Mouse (Mus musculus): ENCODE results near the gene Tlk1.
A peak's percentile ranks its signal among the peaks of the same experiment; 100 is the strongest.

Gene Tlk1

DNA sequence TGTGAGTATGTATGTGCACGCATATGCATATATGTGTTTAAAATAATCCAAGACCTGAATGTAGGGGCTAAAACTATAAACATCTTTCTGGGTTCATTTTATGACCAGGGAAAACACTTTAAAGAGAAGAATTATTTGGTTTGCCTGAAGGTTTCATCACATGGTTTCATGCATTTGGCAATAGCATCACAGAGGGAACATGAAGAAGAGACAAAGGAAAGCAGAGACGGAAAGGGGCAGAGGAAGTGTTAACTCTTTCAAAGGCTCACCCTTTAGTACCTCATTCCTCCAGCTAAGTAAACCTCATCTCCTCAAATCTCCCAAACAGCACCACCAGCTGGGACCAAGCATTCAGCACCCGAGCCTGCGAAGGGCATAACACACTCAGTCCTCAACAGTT lies 41.1 kb downstream of the Tlk1 start:
- DNase-seq = no peak

DNA sequence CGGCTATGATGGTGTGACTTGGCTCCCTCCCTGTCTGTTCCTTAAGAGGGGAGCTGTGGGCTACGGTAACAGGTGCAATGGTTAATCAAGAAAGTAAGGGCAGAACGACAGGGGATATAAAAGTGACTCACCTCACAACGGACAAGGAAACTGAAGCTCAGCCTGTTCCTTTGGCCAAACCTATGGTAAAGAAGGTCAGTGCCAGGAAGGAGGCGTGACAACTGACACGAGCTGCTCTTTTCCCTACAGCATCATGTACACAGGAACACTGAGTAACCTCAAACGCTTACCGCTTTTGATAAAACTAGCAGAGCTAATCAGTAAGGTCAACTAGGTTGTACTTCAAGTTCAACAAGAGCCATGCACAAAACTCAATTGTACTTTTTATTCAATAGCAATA lies 42.0 kb downstream of the Tlk1 start:
- no peak for DNase-seq

DNA sequence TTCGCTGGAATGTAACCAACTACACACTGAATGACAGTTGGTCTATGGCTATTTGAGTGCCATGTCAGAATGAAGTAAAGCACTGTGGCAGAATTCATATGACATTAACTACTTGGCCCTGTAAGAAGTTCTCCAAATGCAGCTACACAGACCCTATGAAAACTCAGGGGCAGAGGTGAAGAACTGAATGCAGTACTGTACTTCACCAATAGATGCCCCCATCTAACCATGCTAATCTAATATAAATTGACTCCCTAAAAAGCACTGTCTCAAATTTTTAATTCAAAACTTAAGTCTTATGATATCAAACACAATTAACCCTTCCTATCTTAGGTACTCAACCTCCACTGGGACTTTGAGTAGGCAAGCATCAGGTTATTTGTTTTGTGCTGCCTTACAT lies 45.9 kb downstream of the Tlk1 start:
- no peak for DNase-seq

DNA sequence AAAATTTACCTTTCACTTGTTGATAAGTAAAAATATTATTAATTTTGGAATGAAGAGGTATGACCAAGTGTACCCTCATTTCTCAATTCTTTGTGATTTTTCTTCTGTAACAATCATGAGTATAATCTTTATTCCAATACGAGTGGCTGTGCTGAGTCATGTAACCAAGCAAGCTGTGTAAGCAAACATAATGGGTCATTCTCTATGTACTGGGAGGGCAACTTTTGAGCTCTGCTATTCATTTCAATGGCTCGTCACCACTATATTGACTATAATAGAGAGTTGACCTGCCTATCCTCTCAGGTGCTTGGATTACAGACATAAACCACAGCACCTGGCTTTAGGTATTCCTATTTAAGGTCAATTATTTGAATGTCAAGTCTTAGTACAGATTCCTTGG lies 48.8 kb downstream of the Tlk1 start:
- no peak for DNase-seq

DNA sequence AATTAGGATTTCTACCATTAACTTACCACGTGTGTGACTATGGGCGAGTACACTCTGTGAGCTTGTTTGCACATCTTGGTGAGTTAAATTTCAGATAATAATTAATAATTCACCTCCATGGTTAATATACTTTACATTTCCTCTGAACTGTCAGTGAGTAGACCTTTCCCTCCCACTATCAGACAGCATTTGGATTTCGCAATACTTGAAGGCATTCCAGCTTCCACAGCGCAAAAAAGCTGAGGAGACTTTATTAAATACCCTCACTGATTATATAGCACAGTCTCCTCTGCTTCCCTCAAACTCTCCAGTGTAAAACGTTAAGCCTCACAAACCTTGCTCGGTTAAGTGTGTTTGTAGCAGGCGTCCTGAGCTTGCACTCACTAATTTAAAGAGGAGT lies 60.8 kb downstream of the Tlk1 start:
- no peak for DNase-seq

DNA sequence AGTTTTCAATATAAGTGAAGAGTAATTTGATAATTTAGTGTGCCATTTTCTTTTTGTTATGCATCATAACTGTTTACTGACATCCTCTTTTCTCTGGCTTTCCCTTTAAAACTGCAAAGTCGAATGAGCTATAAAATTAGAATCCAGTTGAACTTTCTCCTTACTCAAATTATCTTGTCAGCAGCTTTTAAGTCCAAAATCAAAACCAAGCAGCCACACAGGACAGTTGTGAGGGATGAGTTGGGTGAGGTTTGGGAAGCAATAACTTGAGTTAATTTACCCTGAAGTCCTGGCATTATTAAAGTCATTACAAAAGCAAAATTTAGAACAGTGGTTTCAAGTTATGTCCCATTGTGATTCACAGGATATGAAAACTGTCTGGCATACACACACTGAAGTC lies 62.8 kb downstream of the Tlk1 start:
- DNase-seq = no peak

DNA sequence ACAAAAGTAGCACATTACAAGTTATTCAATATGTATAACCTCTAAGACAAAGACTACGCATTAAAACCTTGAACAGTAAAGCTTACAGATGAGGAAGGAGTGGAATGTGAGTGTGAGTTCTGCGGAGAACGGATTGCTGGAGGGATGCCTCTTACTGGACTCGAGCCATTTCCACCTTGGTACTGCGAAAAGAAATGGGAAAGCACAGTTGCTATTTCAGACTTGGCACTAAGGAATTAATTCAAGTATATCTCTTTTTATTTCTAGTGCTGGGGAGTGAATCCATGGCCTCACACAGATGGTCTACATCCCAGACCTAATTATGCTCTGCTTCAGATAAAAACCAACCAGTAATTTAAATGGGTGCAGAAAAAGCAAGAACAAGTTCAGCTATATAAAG lies 73.4 kb downstream of the Tlk1 start:
- DNase-seq = no peak

DNA sequence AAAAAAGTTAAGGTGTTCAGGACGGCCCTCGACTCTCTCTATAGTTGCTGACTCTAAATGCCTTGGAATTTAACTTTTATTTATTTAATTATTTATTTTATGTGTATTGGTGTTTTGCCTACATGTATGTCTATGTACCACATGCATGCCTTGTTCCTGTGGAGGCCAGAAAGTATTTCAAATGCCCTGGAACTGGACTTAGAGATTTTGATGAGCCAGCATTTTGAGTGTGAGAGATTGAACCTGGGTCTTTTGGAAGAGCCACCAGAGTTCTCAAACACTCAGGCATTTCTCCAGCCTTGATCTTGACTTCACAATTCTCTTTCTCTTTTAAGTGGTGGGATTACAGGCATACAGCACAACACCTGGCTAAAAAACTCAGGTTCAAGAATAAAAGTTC lies 73.9 kb downstream of the Tlk1 start:
- no peak for DNase-seq

DNA sequence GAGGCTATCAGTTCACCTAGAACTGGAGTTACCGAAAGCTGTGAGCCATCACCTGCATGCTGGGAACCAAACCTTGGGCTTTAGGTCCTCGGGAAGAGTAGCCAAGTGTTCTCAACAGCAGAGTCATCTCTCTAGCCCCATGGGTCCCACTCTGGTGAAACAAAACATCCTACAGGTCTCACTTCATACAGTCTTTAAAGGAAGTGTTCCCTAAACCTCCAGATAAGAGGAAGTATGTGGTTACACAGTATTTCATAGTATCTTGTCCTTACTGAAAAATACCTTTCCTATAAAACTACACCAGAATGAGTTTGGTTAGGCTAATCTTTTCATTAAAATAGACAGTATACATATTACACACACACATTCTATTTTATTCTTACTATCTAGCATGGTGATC lies 82.9 kb downstream of the Tlk1 start:
- no peak for DNase-seq

DNA sequence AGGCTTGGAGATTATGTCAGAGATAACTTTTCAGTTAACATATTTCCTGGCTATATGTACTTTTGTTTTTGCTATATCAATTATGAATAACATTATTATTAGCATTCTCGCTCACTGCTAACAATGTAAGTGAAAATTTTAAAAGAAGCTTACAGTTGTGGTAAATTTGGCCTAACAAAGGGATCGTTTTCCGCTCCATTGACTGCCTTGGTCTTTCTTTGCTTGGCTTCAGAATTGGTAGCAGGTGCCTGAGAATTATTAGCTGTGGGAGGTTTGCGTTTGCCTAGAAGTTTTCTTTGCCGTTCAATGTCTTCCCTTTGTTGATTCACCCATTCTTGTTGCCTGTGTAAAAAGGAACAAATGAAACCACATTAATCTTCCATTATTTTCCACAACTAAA lies 83.6 kb downstream of the Tlk1 start:
- no peak for DNase-seq

DNA sequence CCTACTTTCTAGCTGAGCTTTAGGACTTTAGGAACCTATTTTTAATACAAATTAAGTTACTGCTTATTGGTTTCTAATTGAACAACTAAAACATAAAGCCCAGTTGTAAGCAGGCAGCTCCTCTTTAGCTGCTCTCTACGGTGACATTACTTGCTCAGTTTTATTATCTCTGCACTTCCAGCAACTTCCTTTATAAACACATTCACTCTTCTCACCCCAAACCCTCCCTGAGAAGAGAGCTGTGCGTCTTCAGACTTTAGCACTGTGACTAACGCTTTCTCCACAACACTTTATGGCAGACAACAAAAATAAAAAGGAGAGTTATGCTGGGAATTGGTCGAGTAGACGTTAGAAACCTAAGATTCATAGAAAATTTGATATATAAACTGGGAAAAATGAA lies 89.5 kb downstream of the Tlk1 start:
- no peak for DNase-seq

DNA sequence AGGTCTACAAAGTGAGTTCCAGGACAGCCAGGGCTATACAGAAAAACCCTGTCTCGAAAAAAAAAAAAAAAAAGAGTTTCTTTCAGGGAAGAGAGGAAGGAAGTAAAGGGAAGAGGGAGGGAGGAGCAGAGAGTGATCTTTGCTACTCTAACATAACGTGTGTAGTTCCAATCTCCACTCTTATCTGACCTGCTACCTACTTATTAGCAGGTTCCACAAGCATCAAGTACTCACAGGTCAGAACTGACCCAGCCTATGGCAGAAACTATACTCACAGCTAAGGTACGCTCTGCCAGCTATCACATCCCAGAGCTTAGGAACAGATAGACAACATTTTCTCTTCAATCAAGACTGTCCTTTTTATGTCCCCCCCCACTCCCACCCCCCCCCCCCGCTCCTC lies 90.0 kb downstream of the Tlk1 start:
- DNase-seq = no peak

DNA sequence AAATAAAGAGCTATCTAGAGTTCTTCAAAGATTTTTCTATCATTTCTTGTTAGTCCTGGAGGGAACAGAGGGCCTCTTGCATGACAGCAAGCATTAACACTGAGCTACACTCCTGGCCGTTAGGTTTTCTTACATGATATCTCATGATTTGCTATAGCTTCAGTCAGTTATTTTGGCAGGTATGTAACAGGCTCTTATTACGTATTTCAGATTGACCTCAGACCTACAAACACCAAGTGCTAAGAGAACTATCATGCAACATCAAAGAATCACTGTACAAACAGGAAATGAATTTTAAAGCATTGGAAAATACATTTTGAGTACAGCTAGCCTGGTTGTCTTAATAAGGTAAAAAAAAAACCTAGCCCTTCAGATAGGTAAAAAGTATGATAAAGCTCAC lies 98.4 kb downstream of the Tlk1 start:
- DNase-seq = no peak

DNA sequence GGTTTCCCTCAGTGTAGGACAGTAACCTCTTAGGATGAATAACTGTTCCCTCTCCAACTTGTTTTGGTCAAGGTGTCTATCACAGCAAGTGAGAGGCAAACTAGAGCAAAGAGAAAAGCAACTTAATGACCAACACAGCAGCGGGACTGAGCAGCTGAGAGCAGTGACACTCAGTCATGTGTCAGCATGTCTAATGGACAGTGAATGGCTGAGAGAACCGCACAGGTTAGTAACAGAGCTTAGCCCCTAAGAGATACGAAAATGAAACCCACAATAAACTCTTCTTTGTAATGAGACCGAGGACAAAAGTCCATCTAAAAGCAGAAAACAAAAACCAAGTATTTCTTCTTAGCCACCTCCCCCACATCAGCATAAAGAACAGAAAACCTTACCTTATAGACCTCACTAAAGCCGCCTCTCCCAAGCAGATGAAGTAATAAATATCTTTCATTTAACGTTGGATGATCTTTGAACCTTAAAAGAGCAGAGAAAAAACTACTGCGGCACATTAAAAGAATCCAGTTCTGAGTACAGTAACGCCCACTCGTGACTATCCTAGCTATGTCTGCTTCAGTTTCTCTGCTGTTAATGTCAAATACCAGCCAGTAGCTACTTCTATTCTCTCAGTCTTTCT lies 101.8 kb downstream of the Tlk1 start:
- DNase-seq = no peak

DNA sequence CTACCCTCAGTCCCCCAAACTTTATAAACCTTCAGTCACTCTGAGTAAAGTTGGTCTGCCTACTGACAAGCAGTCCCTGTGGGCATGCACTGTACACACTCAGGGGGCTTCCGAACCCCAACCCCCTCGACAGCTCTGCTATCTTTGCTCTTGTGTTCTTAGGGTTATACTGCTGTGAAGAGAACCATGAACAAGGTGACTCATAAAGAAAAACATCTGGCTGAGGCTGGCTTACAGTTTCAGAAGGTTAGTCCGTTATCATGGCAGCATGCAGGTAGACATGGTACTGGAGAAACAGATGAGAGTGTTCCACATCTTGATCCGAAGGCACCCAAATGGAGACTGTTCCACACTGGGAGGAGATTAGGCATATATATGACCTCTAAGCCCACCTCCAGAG lies 114.7 kb downstream of the Tlk1 start:
- DNase-seq = no peak

DNA sequence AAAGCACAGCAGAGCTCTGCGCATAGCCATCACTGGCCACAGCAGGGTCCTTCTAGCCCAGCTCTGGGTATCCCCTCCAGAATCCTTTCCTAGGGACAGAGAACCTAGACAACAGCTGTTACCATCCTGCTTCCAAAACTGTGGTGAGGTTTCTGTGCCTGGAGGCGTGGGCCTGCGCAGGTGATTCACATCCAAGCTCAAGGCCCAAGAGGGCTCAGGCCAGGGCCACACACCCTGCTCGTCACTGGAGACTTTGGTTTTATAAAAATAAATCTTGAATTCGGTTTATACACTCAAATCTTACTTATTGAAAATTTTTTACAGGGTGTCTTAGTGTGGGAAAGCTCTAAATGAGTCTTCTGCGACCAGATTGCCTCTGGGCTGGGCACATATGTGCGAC lies 115.3 kb downstream of the Tlk1 start:
- no peak for DNase-seq

DNA sequence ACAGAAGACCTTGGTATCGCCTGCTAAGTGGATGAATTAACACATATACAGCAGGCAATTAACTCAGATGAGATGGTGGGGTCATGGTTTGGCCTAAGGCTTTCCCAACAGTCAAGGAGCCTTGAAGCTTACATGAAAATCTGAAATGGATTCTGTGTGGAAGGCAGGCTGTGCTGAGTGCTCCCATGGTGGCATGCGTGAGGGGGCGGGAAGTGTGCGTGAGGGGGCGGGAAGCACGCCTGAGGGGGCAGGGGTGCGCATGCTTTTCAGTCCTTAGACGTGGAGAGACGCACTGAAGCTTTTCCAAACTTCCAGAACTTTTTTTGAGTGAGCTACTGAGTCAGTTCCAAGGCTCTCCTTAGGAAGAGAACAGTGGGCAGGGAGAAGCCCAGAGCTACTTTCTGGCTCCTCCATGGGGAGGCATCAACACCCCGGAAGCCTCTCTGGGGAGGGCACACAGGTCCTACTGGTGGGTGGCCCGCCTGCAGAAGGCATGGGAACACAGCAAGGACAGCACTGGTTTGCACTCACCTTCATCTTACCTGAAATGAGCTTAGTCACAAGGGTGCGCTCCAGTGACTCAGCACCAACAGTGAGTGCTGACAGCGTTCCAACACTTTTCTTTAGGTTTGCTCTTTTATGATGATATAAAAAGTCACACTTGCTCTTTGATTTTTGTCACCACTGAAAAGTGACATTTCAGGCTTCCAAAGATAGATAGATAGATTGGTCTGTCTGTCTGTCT lies 116.4 kb downstream of the Tlk1 start:
- no peak for DNase-seq

DNA sequence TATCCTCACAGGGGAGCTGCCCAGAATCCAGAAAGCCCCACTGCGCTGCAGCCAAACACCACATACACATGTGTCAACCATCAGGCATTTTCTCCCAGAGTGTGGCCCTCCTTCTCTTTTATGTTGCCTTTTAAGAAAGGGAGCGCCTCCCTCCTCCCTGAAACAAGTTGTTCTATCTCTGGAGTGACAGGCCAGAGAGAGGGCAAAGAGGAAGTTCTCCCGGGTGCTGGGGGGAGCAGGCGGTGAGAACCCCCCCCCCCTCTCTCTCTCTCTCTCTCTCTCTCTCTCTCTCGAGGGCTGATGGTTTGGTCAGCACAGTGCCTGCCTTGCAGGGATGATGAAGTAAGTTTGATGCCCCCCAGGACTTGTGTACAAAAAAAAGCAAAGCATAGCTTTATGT lies 123.1 kb downstream of the Tlk1 start:
- no peak for DNase-seq

DNA sequence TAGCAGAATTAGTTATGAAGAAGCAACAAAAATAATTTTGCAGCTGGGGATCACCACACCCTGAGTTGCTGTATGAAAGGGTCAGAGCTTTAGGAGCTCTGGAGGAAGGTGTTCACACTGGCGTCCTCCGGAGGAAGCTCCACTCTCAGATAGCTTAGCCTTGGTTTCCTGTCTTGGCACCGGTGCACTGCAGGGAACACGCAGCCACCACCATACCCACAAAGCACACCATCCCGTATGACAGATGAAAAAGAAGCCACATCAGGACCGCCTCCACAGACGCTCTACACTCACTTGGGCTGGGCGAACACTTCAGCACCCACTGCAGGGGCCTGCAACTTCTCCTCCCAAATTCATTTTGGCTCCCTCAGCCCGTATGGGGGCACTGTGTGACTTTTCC lies 124.0 kb downstream of the Tlk1 start:
- DNase-seq = peak; percentile 66 to 74

DNA sequence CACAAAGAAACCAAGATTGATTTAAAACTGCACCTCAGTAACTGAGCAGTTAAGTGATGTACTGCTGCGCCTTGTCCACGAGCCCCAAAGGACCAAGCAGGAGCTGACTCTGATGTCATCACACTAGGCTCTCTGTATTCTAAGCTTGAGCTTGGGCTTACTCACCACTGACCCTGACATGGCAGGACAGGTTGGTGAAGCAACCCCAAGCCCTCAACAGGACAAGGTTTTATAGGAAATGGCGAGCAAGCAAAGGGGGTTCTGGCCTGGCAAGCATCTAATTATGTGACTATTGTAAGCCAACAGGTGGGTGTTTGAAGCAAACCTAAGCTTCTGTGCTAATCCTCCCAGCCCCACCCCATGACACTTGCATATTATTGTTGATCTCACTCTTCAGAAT lies 124.7 kb downstream of the Tlk1 start:
- no peak for DNase-seq

DNA sequence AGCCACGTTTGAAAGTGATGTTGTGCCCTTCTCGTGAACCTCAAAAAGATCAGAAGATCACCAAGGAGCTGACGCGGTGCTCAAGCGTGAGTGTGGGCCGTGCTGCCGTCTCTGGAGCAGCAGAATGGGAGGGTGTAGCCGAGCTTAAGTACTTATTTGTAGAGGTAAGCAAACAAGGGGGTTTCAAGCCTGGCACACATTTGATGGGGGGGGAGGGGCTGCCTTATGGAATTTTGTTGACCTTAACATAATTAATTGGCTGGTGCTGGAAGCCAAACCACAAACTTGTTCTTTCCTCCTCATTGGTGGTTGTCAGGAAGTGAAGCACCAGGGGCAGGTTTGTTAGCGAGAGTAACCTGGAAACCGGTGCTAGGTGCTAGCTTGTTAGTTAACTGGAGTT lies 129.8 kb downstream of the Tlk1 start:
- DNase-seq = no peak

DNA sequence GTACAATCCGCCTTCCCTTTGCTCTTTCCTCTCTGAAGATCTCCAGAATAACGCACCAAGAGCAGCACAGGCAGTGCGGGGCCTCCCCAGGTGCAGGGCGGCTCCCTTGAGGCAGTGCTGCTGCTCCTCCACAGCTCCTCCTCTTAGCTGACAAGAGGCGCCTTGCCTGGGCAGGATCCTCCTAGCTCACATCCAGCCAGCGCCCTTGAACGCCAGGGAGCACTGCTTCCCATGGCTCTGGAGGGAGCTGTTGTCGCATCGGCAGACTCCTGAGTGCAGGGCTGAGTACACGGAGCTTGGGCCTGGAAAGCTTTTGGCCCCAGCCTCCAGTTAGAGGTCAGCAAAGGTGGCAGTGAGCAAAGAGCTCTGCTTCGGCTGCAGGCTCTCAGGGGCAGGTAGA lies 135.3 kb downstream of the Tlk1 start:
- no peak for DNase-seq

DNA sequence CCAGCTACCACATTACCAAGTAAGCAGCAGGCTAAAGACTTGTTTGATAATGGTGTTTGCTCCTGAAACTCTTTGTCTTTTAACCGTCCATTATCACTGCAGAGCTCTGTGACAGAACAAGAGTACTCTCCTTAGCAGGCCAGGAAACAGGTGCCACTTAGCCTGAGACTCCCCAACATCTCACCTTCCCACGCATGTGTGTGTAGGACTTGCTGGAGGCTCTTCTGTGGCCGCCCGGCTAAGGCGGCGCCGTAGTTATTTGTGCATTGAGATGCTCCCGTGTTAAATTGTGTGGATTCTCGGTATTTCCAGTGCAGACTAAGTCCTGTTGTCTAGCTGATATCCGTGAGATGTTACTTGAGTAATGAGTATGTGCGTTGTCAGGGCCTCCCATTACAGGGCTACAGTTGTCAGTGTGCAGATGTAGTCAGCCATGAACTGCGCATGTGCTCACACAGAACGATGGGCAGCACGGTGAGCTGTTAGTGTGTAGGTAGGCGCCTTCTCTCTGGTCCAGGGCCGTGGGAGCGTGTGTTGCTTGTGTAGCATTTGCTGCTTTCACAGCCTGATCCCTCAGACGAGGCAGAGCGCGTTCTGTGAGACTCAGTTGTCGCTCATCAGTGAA lies 137.0 kb downstream of the Tlk1 start:
- DNase-seq = no peak

DNA sequence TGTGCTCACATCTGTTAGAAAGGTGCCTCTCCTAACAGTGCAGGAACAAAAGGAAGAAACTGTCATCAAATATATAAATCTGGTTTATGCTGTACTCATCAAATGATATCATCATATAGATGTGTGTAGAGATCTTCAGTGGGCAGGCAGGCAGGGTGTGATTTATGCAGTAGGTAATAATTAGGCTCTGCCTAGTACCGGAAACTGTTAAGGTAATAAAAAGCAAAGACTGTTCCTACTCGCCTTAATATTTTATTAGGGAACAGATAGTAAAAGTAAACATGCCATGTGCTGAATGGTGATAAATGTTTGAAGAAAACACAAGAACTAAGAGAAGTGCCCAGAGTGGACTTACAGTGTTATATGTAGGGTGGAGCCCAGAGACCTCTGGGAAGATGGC lies 143.2 kb downstream of the Tlk1 start:
- DNase-seq = no peak
